Mouse (Mus musculus) lung, embryonic 15.5 days (tissue): ENCODE measurements around the gene Mrgprg. TPM values are rescaled to one million over a fixed set of nuclear protein-coding genes. Genes with fewer than 3 reads are reported as not detected.
A peak's percentile ranks its signal among the peaks of the same experiment; 100 is the strongest.

Experiments
- ATAC-seq: fragments of 200-750 bp; cut with Nextera tagmentation; 2 replicates; pipeline ENCODE4 v1.8.0; 2017; ENCODE audit warnings: moderate number of reproducible peaks, borderline replicate concordance; ENCODE audit not compliant: low FRiP score, low TSS enrichment; ENCODE audit errors: extremely low read depth
- H3K27ac ChIP-seq: fragments of 300-500 bp; sonication (generic); 2 replicates; pipeline ENCODE4 v1.5.1; 2015; ENCODE audit warnings: moderate library complexity, mild to moderate bottlenecking, inconsistent platforms
- H3K27me3 ChIP-seq: fragments of 300-500 bp; sonication (generic); 2 replicates; pipeline ENCODE4 v1.6.1; 2015; ENCODE audit warnings: inconsistent platforms
- H3K36me3 ChIP-seq: fragments of 300-500 bp; sonication (generic); 2 replicates; pipeline ENCODE4 v1.6.1; 2015; ENCODE audit warnings: inconsistent platforms
- H3K4me1 ChIP-seq: fragments of 300-500 bp; sonication (generic); 2 replicates; pipeline ENCODE4 v1.6.1; 2015; ENCODE audit warnings: inconsistent platforms
- H3K4me2 ChIP-seq: fragments of 300-500 bp; sonication (generic); 2 replicates; pipeline ENCODE4 v1.6.1; 2015; ENCODE audit warnings: inconsistent platforms, mild to moderate bottlenecking, moderate library complexity
- H3K4me3 ChIP-seq: fragments of 300-500 bp; sonication (generic); 2 replicates; pipeline ENCODE4 v1.5.1; 2015; ENCODE audit warnings: mild to moderate bottlenecking, inconsistent platforms
- H3K9ac ChIP-seq: fragments of 300-500 bp; sonication (generic); 2 replicates; pipeline ENCODE4 v1.6.1; 2015; ENCODE audit warnings: inconsistent platforms
- H3K9me3 ChIP-seq: fragments of 300-500 bp; sonication (generic); 2 replicates; pipeline ENCODE4 v1.6.1; 2016; ENCODE audit warnings: inconsistent platforms
- WGBS: fragments of 180-500 bp; shearing (Covaris S2); methylation state at CpG from one replicate; pipeline ENCODE4 v1.1.7; 2015; 5-methylcytosine and 5-hydroxymethylcytosine counted together
- polyA plus RNA-seq: library from polyadenylated mRNA; unstranded; fragments of >200 nt; fragmentation: Nextera tagmentation; extraction: Ambion mirVana; gene quantifications from 2 replicates; pipeline ENCODE4 v1.2.1, GENCODE M21; 2015

Gene Mrgprg
- polyA plus RNA-seq, 1 experiment from 2014 or later = not detected

- Histone ChIP-seq H3K9me3 (no peaks in the 10 kb centered on the region), H3K27me3 (peaks cover 13% of the 10 kb centered on the region), H3K4me3 (no peak overlapping the region), H3K4me2 (no peak overlapping the region), H3K27ac (no peak overlapping the region), H3K9ac (no peak overlapping the region), H3K36me3 (no peaks in the 10 kb centered on the region), H3K4me1 (peaks cover 20% of the 10 kb centered on the region)
- no peak for ATAC-seq
- WGBS = 70% methylated on average over 3 of the region's 3 CpGs
Observed at GRCm38 (mm10) chr7:143752606-143753005, 14.2 kb downstream of the Mrgprg start.

GRCm38 (mm10) chr7:143752056-143752455, 14.7 kb downstream of the Mrgprg start:
- Histone ChIP-seq H3K27me3 (peaks cover 13% of the 10 kb centered on the region), H3K4me1 (peaks cover 15% of the 10 kb centered on the region), H3K9me3 (no peaks in the 10 kb centered on the region), H3K27ac (no peak overlapping the region), H3K4me3 (no peak overlapping the region), H3K36me3 (no peaks in the 10 kb centered on the region), H3K9ac (no peak overlapping the region), H3K4me2 (no peak overlapping the region)
- WGBS = 56% methylated on average over 4 of the region's 4 CpGs
- ATAC-seq = no peak

GRCm38 (mm10) chr7:143751380-143751779, 15.4 kb downstream of the Mrgprg start:
- Histone ChIP-seq H3K9me3 (no peaks in the 10 kb centered on the region), H3K27me3 (peaks cover 13% of the 10 kb centered on the region), H3K4me3 (no peak overlapping the region), H3K4me1 (peaks cover 8% of the 10 kb centered on the region; the same call in 1 of the 2 replicates), H3K27ac (no peak overlapping the region), H3K9ac (no peak overlapping the region), H3K4me2 (no peak overlapping the region), H3K36me3 (no peaks in the 10 kb centered on the region)
- WGBS = 69% methylated on average over 1 of the region's 1 CpGs
- ATAC-seq = no peak

- no peaks in the 10 kb centered on the region for H3K36me3 ChIP-seq
- no peak overlapping the region for H3K27ac ChIP-seq
- no peak overlapping the region for H3K9ac ChIP-seq
- ATAC-seq = no peak
- no peaks in the 10 kb centered on the region for H3K27me3 ChIP-seq
- 61% methylated on average over 3 of the region's 3 CpGs for WGBS
- H3K4me2 ChIP-seq = no peak overlapping the region
- peaks cover 7% of the 10 kb centered on the region; the same call in 1 of the 2 replicates for H3K4me1 ChIP-seq
- H3K9me3 ChIP-seq = no peaks in the 10 kb centered on the region
- H3K4me3 ChIP-seq = no peak overlapping the region
Observed at GRCm38 (mm10) chr7:143749045-143749444, 17.7 kb downstream of the Mrgprg start.

GRCm38 (mm10) chr7:143748041-143748868, 18.5 kb downstream of the Mrgprg start:
- H3K9ac ChIP-seq = no peak overlapping the region
- WGBS = 3% methylated on average over 16 of the region's 16 CpGs
- H3K4me3 ChIP-seq = peak overlapping the region; percentile 19
- H3K4me2 ChIP-seq = peak overlapping the region; percentile 46
- H3K27me3 ChIP-seq = no peaks in the 10 kb centered on the region
- no peaks in the 10 kb centered on the region for H3K9me3 ChIP-seq
- peak; percentile 73; the same call in 1 of the 2 replicates for ATAC-seq
- H3K4me1 ChIP-seq = peaks cover 7% of the 10 kb centered on the region; the same call in 1 of the 2 replicates
- no peaks in the 10 kb centered on the region for H3K36me3 ChIP-seq
- H3K27ac ChIP-seq = no peak overlapping the region

- peak overlapping the region; percentile 86 for H3K4me2 ChIP-seq
- ATAC-seq = no peak; the same call in 1 of the 2 replicates
- H3K27ac ChIP-seq = peak overlapping the region; percentile 92; the same call in 1 of the 2 replicates
- H3K4me1 ChIP-seq = peaks cover 36% of the 10 kb centered on the region
- H3K9ac ChIP-seq = peak overlapping the region; percentile 83
- H3K4me3 ChIP-seq = peak overlapping the region; percentile 67
- no peaks in the 10 kb centered on the region for H3K9me3 ChIP-seq
- no peaks in the 10 kb centered on the region for H3K36me3 ChIP-seq
- no peaks in the 10 kb centered on the region for H3K27me3 ChIP-seq
- 16% methylated on average over 2 of the region's 2 CpGs for WGBS
Observed at GRCm38 (mm10) chr7:143740653-143741052, 26.1 kb downstream of the Mrgprg start.

GRCm38 (mm10) chr7:143739511-143740461, 27.0 kb downstream of the Mrgprg start:
- peak overlapping the region; percentile 83 for H3K9ac ChIP-seq
- no peaks in the 10 kb centered on the region for H3K27me3 ChIP-seq
- WGBS = 1% methylated on average over 38 of the region's 38 CpGs
- peaks cover 36% of the 10 kb centered on the region for H3K4me1 ChIP-seq
- H3K36me3 ChIP-seq = no peaks in the 10 kb centered on the region
- H3K4me3 ChIP-seq = peak overlapping the region; percentile 67
- H3K27ac ChIP-seq = peak overlapping the region; percentile 92
- ATAC-seq = peak; percentile 95
- peak overlapping the region; percentile 86 for H3K4me2 ChIP-seq
- H3K9me3 ChIP-seq = no peaks in the 10 kb centered on the region

- peak overlapping the region; percentile 86 for H3K4me2 ChIP-seq
- peak overlapping the region; percentile 92 for H3K27ac ChIP-seq
- no peaks in the 10 kb centered on the region for H3K27me3 ChIP-seq
- ATAC-seq = no peak
- peak overlapping the region; percentile 83; the same call in 1 of the 2 replicates for H3K9ac ChIP-seq
- no peaks in the 10 kb centered on the region for H3K9me3 ChIP-seq
- peak overlapping the region; percentile 67 for H3K4me3 ChIP-seq
- peaks cover 36% of the 10 kb centered on the region for H3K4me1 ChIP-seq
- H3K36me3 ChIP-seq = no peaks in the 10 kb centered on the region
- WGBS = 12% methylated on average over 5 of the region's 5 CpGs
Observed at GRCm38 (mm10) chr7:143738601-143739006, 28.2 kb downstream of the Mrgprg start.

- 50% methylated on average over 6 of the region's 6 CpGs for WGBS
- Histone ChIP-seq H3K36me3 (peaks cover 2% of the 10 kb centered on the region; the same call in 1 of the 2 replicates), H3K4me3 (peak overlapping the region; percentile 67), H3K4me1 (peaks cover 36% of the 10 kb centered on the region), H3K9me3 (no peaks in the 10 kb centered on the region), H3K27ac (peak overlapping the region; percentile 92), H3K27me3 (no peaks in the 10 kb centered on the region), H3K4me2 (peak overlapping the region; percentile 86), H3K9ac (peak overlapping the region; percentile 83; the same call in 1 of the 2 replicates)
- no peak for ATAC-seq
Observed at GRCm38 (mm10) chr7:143738194-143738593, 28.6 kb downstream of the Mrgprg start.

GRCm38 (mm10) chr7:143733746-143734145, 33.0 kb downstream of the Mrgprg start:
- no peak for ATAC-seq
- Histone ChIP-seq H3K36me3 (peaks cover 8% of the 10 kb centered on the region; the same call in 1 of the 2 replicates), H3K9me3 (no peaks in the 10 kb centered on the region), H3K27ac (no peak overlapping the region), H3K4me1 (peaks cover 21% of the 10 kb centered on the region), H3K4me3 (no peak overlapping the region), H3K9ac (no peak overlapping the region), H3K4me2 (no peak overlapping the region), H3K27me3 (no peaks in the 10 kb centered on the region)
- 84% methylated on average over 4 of the region's 4 CpGs for WGBS

- peaks cover 8% of the 10 kb centered on the region; the same call in 1 of the 2 replicates for H3K36me3 ChIP-seq
- no peak overlapping the region for H3K4me3 ChIP-seq
- H3K9me3 ChIP-seq = no peaks in the 10 kb centered on the region
- peaks cover 10% of the 10 kb centered on the region for H3K4me1 ChIP-seq
- WGBS = 68% methylated on average over 10 of the region's 10 CpGs
- no peak overlapping the region for H3K9ac ChIP-seq
- no peak overlapping the region for H3K27ac ChIP-seq
- no peak for ATAC-seq
- no peaks in the 10 kb centered on the region for H3K27me3 ChIP-seq
- no peak overlapping the region for H3K4me2 ChIP-seq
Observed at GRCm38 (mm10) chr7:143729886-143730285, 36.9 kb downstream of the Mrgprg start.
